Mouse (Mus musculus) kidney, adult 2 months (tissue): ENCODE data around the gene Cd68. TPM values are rescaled to one million over a fixed set of nuclear protein-coding genes. Genes with fewer than 3 reads are reported as not detected.

Source experiments
- DNase-seq: peaks from one replicate; pipeline ENCODE4 v3.0.0; 2021
- H3K27ac ChIP-seq: fragments of 200-500 bp; 2 replicates; pipeline ENCODE4 v1.5.1; 2012; ENCODE audit warnings: low read depth, low read length, control low read depth, inconsistent platforms; ENCODE audit not compliant: insufficient read depth
- H3K27me3 ChIP-seq: fragments of 200-500 bp; replicated peaks from 2 replicates; pipeline ENCODE4 v1.6.1; 2012; ENCODE audit warnings: mild to moderate bottlenecking, moderate library complexity, low read length, inconsistent platforms; ENCODE audit not compliant: control insufficient read depth, insufficient read depth
- H3K36me3 ChIP-seq: fragments of 200-500 bp; 2 replicates; pipeline ENCODE4 v1.6.1; 2012; ENCODE audit warnings: mild to moderate bottlenecking, moderate library complexity, low read length, inconsistent platforms; ENCODE audit not compliant: control insufficient read depth, insufficient read depth
- H3K4me1 ChIP-seq: fragments of 200-500 bp; 2 replicates; pipeline ENCODE4 v1.6.1; 2011; ENCODE audit warnings: low read length; ENCODE audit not compliant: control insufficient read depth, insufficient read depth
- H3K4me3 ChIP-seq: fragments of 200-500 bp; 2 replicates; pipeline ENCODE4 v1.5.1; 2011; ENCODE audit warnings: mild to moderate bottlenecking, low read depth, low read length, control low read depth; ENCODE audit not compliant: insufficient read depth
- CTCF ChIP-seq: fragments of 200-500 bp; conservative IDR thresholded peaks from 2 replicates; pipeline ENCODE4 v1.5.1; 2011; ENCODE audit warnings: low read depth, mild to moderate bottlenecking, control low read depth, low read length, moderate library complexity, mixed read lengths; ENCODE audit not compliant: insufficient read depth, insufficient read length
- POLR2A ChIP-seq: fragments of 200-500 bp; IDR thresholded peaks from one replicate; pipeline ENCODE4 v1.6.1; 2011; ENCODE audit warnings: low read depth, low read length, control low read depth
- WGBS: fragments of 180-500 bp; shearing (Covaris S2); methylation state at CpG from one replicate; pipeline ENCODE4 v1.1.7; 2018; 5-methylcytosine and 5-hydroxymethylcytosine counted together
- polyA plus RNA-seq: library from polyadenylated mRNA; depleted of rRNA; stranded (reverse); fragments of >200 nt; gene quantifications from 2 replicates; pipeline ENCODE4 v1.2.3, GENCODE M21; 2012

Gene Cd68
- polyA plus RNA-seq, 1 experiment: 10.7 TPM

DNA sequence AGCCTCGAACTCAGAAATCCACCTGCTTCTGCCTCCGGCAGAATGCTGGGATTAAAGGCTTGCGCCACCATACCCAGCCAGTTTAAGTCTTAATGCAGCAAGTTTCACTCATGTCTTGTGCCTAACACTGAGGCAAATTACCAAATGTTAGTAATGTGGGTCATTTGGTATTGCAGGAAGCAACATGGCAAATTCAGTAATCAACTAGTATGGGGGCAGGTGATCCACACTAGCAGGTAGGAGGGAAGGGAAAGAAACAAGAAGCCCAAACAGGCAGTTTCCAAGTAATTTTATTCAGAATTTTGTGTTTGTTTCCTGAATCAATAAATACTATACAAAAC, 682 bp upstream of the Cd68 start:
- 93% methylated on average over 3 of the region's 3 CpGs for WGBS
- TF ChIP-seq CTCF (no peak), POLR2A (no peak)
- no peak overlapping the region for H3K4me3 ChIP-seq
- DNase-seq: no peak
- no peak overlapping the region for H3K27ac ChIP-seq
- no peaks in the 10 kb centered on the region for H3K27me3 ChIP-seq
- peaks cover 6% of the 10 kb centered on the region; the same call in 1 of the 2 replicates for H3K36me3 ChIP-seq
- H3K4me1 ChIP-seq: peaks cover 8% of the 10 kb centered on the region; the same call in 1 of the 2 replicates

DNA sequence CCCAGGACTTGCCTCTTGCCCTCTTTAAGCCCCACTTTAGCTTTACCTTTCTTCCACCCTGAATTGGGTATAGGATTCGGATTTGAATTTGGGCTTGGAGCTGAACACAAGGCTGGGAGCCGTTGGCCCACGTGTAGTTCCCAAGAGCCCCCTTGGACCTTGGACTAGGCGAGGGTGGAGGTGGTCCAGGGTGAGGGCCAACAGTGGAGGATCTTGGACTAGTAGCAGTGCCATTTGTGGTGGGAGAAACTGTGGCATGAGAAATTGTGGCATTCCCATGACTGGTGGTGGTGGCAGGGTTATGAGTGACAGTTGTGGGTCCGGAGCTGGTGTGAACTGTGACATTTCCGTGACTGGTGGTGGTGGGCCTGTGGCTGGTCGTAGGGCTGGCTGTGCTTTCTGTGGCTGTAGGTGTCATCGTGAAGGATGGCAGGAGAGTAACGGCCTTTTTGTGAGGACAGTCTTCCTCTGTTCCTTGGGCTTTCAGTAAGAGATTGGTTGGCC, 444 bp downstream of the Cd68 start:
- H3K27ac ChIP-seq: no peak overlapping the region

DNA sequence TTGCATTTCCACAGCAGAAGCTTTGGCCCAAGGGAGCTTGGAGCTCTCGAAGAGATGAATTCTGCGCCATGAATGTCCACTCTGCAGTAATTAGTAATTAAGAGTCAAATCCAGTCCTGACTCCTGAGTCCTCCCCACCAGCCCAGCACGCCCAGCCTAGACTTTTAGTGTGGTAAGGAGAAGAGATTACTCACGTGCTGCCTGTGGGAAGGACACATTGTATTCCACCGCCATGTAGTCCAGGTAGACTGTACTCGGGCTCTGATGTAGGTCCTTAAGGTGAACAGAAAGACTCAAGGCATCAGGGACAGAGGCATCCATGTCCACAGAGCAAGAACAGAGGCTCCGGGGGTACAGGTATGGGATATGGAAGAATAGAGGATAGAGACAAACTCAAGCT, 1.1 kb downstream of the Cd68 start:
- TF ChIP-seq POLR2A (no peak), CTCF (no peak)
- Histone ChIP-seq H3K27ac (no peak overlapping the region), H3K36me3 (peaks cover 6% of the 10 kb centered on the region; the same call in 1 of the 2 replicates), H3K27me3 (no peaks in the 10 kb centered on the region), H3K4me1 (peaks cover 6% of the 10 kb centered on the region; the same call in 1 of the 2 replicates), H3K4me3 (no peak overlapping the region)
- WGBS: 85% methylated on average over 7 of the region's 7 CpGs
- no peak for DNase-seq

More for the DNA sequence above, 444 bp downstream of the Cd68 start:
- no peak for DNase-seq
- Histone ChIP-seq H3K4me3 (no peak overlapping the region), H3K27me3 (no peaks in the 10 kb centered on the region), H3K36me3 (peaks cover 6% of the 10 kb centered on the region; the same call in 1 of the 2 replicates), H3K4me1 (peaks cover 8% of the 10 kb centered on the region; the same call in 1 of the 2 replicates)
- TF ChIP-seq CTCF: no peak
- TF ChIP-seq POLR2A: no peak
- WGBS: 70% methylated on average over 9 of the region's 9 CpGs

DNA sequence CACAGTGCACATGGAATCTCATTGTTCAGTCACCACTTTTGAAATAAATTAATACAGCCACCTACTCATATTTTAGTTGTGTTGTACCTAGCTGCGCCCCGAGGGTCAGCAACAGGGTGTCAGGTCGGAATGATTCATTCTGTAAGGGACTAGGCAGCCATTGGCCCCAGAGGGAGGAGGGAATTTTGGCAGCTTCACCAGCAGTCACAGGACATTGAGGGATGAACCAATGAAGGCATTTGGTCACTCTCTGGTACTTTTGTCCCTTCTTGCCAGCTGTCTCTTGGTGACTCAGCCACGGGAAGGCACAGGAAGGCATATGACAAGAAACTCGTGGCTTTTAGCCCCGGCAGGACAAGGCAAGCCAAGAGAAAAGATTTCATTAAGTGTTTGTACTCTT, 2.2 kb downstream of the Cd68 start:
- H3K27ac ChIP-seq: no peak overlapping the region; the same call in 1 of the 2 replicates

DNA sequence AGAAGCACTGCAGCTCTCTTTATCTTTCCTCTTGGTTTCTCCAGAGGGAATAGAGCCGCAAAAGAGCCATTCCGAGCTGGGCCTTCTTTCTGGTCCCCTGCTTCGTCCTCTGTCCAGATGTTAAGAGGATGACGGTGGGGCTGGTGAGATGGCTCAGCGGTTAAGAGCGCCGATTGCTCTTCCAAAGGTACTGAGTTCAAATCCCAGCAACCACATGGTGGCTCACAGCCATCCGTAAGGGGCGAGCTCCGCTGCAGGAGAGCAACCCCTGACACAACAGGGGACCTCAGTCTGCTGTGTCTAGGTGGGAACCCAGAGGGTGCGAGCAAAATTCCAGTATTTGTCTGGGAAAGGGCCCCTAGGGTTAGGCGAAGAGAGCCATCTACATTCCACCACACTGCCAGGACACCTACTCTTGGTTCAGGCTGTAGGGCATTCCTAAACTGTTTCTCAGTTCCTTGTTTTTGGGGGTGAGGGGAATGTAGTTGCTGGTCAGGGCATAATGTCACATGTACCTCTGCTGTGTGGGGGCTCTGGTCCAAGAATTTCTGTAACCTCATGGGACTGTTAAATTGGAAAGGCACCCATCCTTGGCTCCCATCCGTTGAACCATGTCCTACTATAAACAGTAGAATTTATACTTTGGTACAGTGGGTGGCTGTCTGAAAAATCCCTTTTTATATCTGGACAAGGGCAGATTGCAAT, 2.8 kb downstream of the Cd68 start:
- WGBS: 70% methylated on average over 13 of the region's 13 CpGs
- no peak for DNase-seq
- Histone ChIP-seq H3K4me1 (peaks cover 6% of the 10 kb centered on the region; the same call in 1 of the 2 replicates), H3K36me3 (peaks cover 4% of the 10 kb centered on the region; the same call in 1 of the 2 replicates), H3K27me3 (no peaks in the 10 kb centered on the region), H3K4me3 (peak overlapping the region; percentile 79), H3K27ac (peak overlapping the region; percentile 89)
- TF ChIP-seq CTCF (no peak), POLR2A (no peak)

More for the DNA sequence above, 2.2 kb downstream of the Cd68 start:
- Histone ChIP-seq H3K36me3 (peaks cover 4% of the 10 kb centered on the region; the same call in 1 of the 2 replicates), H3K4me3 (no peak overlapping the region), H3K27me3 (no peaks in the 10 kb centered on the region), H3K4me1 (peaks cover 6% of the 10 kb centered on the region; the same call in 1 of the 2 replicates)
- 67% methylated on average over 6 of the region's 6 CpGs for WGBS
- TF ChIP-seq CTCF (no peak), POLR2A (no peak)
- peak; percentile 54 for DNase-seq

DNA sequence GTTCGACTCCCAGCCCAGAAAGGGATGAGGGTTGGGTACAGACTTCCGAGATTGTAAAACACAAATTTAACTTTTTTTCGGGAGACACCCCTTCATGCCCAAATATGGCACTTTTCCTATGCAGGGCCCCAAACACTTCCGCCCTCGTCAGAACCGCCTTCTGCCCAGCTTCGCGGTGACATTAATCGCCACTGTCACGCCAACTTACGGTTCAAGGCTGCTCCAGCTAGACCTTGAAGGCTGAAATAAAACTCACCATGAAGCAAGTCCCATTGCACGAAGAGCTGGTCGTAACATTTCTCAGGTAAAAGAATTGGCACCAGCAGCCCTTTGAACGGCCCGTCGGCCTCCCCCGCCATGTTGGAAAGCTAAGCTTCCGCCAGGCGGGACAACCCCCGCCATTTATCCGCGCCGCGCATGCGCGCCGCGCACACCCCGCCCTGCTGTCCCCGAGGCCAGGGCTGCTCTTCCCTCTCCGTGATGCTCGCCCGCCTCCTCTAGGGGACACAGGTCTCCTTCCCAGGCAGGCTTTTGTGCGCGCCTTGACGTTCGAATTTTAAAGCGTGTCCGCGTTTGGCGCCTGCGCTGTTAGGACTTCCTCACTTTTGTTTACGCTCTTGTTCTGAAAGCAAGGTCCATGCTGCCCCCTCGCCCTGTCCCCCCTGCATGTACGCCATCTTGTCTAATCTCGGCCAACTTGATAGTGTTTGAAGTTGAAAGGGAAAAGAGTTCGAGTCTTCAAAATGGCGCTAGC, 3.6 kb downstream of the Cd68 start, which contains the start of gene Mpdu1:
Mpdu1 (minus strand) TSS at position 430 of the 754 bp plus-strand sequence.
- H3K27me3 ChIP-seq: no peaks in the 10 kb centered on the region
- H3K4me1 ChIP-seq: peaks cover 6% of the 10 kb centered on the region; the same call in 1 of the 2 replicates
- under 1% methylated on average over 48 of the region's 48 CpGs for WGBS
- TF ChIP-seq CTCF (peak; percentile 41), POLR2A (peak; percentile 31)
- peaks cover 2% of the 10 kb centered on the region; the same call in 1 of the 2 replicates for H3K36me3 ChIP-seq
- peak within 1 kb of the TSS; percentile 98 for H3K27ac ChIP-seq
- H3K4me3 ChIP-seq: peak within 1 kb of the TSS; percentile 79
- DNase-seq: peak; percentile 97
